Mouse (Mus musculus) embryonic facial prominence, embryonic 14.5 days (tissue): ENCODE measurements around the gene Vars2. TPM values are rescaled to one million over a fixed set of nuclear protein-coding genes. Genes with fewer than 3 reads are reported as not detected.

Experiments used
- ATAC-seq: fragments of 200-750 bp; cut with Nextera tagmentation; 2 replicates; pipeline ENCODE4 v1.8.0; 2017; ENCODE audit warnings: low read depth, moderate number of reproducible peaks, moderate TSS enrichment
- DNase-seq: peaks from one replicate; pipeline ENCODE4 v3.0.0-alpha.2; 2015; ENCODE audit warnings: low spot score
- H3K27ac ChIP-seq: fragments of 300-500 bp; sonication (generic); replicated peaks from 2 replicates; pipeline ENCODE4 v1.5.1; 2014; ENCODE audit warnings: low read depth, mild to moderate bottlenecking, low read length, moderate library complexity
- H3K27me3 ChIP-seq: fragments of 300-500 bp; sonication (generic); replicated peaks from 2 replicates; pipeline ENCODE4 v1.6.1; 2014; ENCODE audit warnings: low read length; ENCODE audit not compliant: control insufficient read depth, insufficient read depth
- H3K36me3 ChIP-seq: fragments of 300-500 bp; sonication (generic); 2 replicates; pipeline ENCODE4 v1.6.1; 2014; ENCODE audit warnings: low read length, mixed read lengths; ENCODE audit not compliant: control insufficient read depth, insufficient read depth
- H3K4me1 ChIP-seq: fragments of 300-500 bp; sonication (generic); 2 replicates; pipeline ENCODE4 v1.6.1; 2014; ENCODE audit warnings: antibody characterized with exemption, low read length; ENCODE audit not compliant: control insufficient read depth, insufficient read depth
- H3K4me2 ChIP-seq: fragments of 300-500 bp; sonication (generic); 2 replicates; pipeline ENCODE4 v1.6.1; 2014; ENCODE audit warnings: low read depth, mild to moderate bottlenecking, low read length, moderate library complexity, mixed read lengths
- H3K4me3 ChIP-seq: fragments of 300-500 bp; sonication (generic); 2 replicates; pipeline ENCODE4 v1.5.1; 2014; ENCODE audit warnings: low read depth, mild to moderate bottlenecking, low read length
- H3K9ac ChIP-seq: fragments of 300-500 bp; sonication (generic); 2 replicates; pipeline ENCODE4 v1.6.1; 2014; ENCODE audit warnings: low read depth, mild to moderate bottlenecking, low read length, moderate library complexity, mixed read lengths
- H3K9me3 ChIP-seq: fragments of 300-500 bp; sonication (generic); 2 replicates; pipeline ENCODE4 v1.6.1; 2016; ENCODE audit warnings: low read length; ENCODE audit not compliant: control insufficient read depth
- WGBS: fragments of 180-500 bp; shearing (Covaris S2); extraction: QIAGEN DNeasy Blood & Tissue Kit; methylation state at CpG from one replicate; pipeline ENCODE4 v1.1.7; 2014; 5-methylcytosine and 5-hydroxymethylcytosine counted together
- polyA plus RNA-seq: library from polyadenylated mRNA; unstranded; fragments of >200 nt; fragmentation: Nextera tagmentation; extraction: Ambion mirVana; gene quantifications from 2 replicates; pipeline ENCODE4 v1.2.1, GENCODE M21; 2014

Gene Vars2
- 14.2 and 15.1 TPM in 2 replicates for polyA plus RNA-seq

- peak within 1 kb of the TSS; percentile 89 for H3K9ac ChIP-seq
- no peaks in the 10 kb centered on the region for H3K27me3 ChIP-seq
- H3K27ac ChIP-seq, result peak within 1 kb of the TSS; percentile 78
- peaks cover 35% of the 10 kb centered on the region; the same call in 1 of the 2 replicates for H3K36me3 ChIP-seq
- no peaks in the 10 kb centered on the region for H3K9me3 ChIP-seq
- ATAC-seq (peak; percentile 93), DNase-seq (peak; percentile 96)
- peak within 1 kb of the TSS; percentile 92 for H3K4me2 ChIP-seq
- peak within 1 kb of the TSS; percentile 81 for H3K4me3 ChIP-seq
- under 1% methylated on average over 49 of the region's 61 CpGs for WGBS
- no peaks in the 10 kb centered on the region; the same call in 1 of the 2 replicates for H3K4me1 ChIP-seq
Measured at GRCm38 (mm10) chr17:35667334-35668065, at the start of gene Vars2. Vars2 (minus strand) TSS chr17:35667592.

- H3K9ac ChIP-seq, result no peak overlapping the region
- H3K4me3 ChIP-seq, result no peak overlapping the region
- no peaks in the 10 kb centered on the region for H3K27me3 ChIP-seq
- H3K4me1 ChIP-seq, result peaks cover 9% of the 10 kb centered on the region; the same call in 1 of the 2 replicates
- WGBS, result 79% methylated on average over 6 of the region's 6 CpGs
- no peaks in the 10 kb centered on the region for H3K36me3 ChIP-seq
- no peaks in the 10 kb centered on the region for H3K9me3 ChIP-seq
- ATAC-seq (no peak), DNase-seq (no peak)
- no peak overlapping the region for H3K27ac ChIP-seq
- no peak overlapping the region for H3K4me2 ChIP-seq
Measured at GRCm38 (mm10) chr17:35717080-35717479, 49.7 kb upstream of the Vars2 start.

GRCm38 (mm10) chr17:35716114-35716513, 48.7 kb upstream of the Vars2 start:
- Histone ChIP-seq H3K4me3 (no peak overlapping the region), H3K27ac (no peak overlapping the region), H3K9ac (no peak overlapping the region), H3K36me3 (no peaks in the 10 kb centered on the region), H3K4me2 (no peak overlapping the region), H3K4me1 (peaks cover 11% of the 10 kb centered on the region), H3K9me3 (no peaks in the 10 kb centered on the region), H3K27me3 (no peaks in the 10 kb centered on the region)
- WGBS, result 85% methylated on average over 3 of the region's 3 CpGs
- ATAC-seq, result no peak
- DNase-seq, result no peak

- Histone ChIP-seq H3K4me3 (no peak overlapping the region), H3K9ac (peak overlapping the region; percentile 30; the same call in 1 of the 2 replicates), H3K36me3 (no peaks in the 10 kb centered on the region), H3K4me2 (no peak overlapping the region), H3K27me3 (no peaks in the 10 kb centered on the region), H3K27ac (peak overlapping the region; percentile 65), H3K9me3 (no peaks in the 10 kb centered on the region), H3K4me1 (peaks cover 17% of the 10 kb centered on the region; the same call in 1 of the 2 replicates)
- WGBS, result 31% methylated on average over 8 of the region's 8 CpGs
- peak; percentile 89 for DNase-seq
- peak; percentile 90 for ATAC-seq
Measured at GRCm38 (mm10) chr17:35710705-35711347, 43.4 kb upstream of the Vars2 start.

GRCm38 (mm10) chr17:35708611-35709010, 41.2 kb upstream of the Vars2 start:
- Histone ChIP-seq H3K9ac (no peak overlapping the region), H3K4me1 (peaks cover 37% of the 10 kb centered on the region), H3K9me3 (no peaks in the 10 kb centered on the region), H3K27me3 (no peaks in the 10 kb centered on the region), H3K4me2 (no peak overlapping the region), H3K36me3 (no peaks in the 10 kb centered on the region), H3K27ac (no peak overlapping the region; the same call in 1 of the 2 replicates), H3K4me3 (no peak overlapping the region)
- DNase-seq, result no peak
- WGBS, result 63% methylated on average over 2 of the region's 2 CpGs
- ATAC-seq, result no peak

GRCm38 (mm10) chr17:35707929-35708328, 40.5 kb upstream of the Vars2 start:
- Histone ChIP-seq H3K4me1 (peaks cover 41% of the 10 kb centered on the region), H3K27ac (peak overlapping the region; percentile 55), H3K36me3 (no peaks in the 10 kb centered on the region), H3K9ac (no peak overlapping the region), H3K27me3 (no peaks in the 10 kb centered on the region), H3K9me3 (no peaks in the 10 kb centered on the region), H3K4me2 (no peak overlapping the region), H3K4me3 (no peak overlapping the region)
- peak; percentile 78 for DNase-seq
- ATAC-seq, result peak; percentile 17; the same call in 1 of the 2 replicates
- WGBS, result 57% methylated on average over 7 of the region's 7 CpGs

GRCm38 (mm10) chr17:35705836-35706235, 38.4 kb upstream of the Vars2 start:
- no peak overlapping the region for H3K4me2 ChIP-seq
- no peaks in the 10 kb centered on the region for H3K9me3 ChIP-seq
- H3K36me3 ChIP-seq, result no peaks in the 10 kb centered on the region
- ATAC-seq (no peak), DNase-seq (peak; percentile 27)
- H3K4me1 ChIP-seq, result peaks cover 45% of the 10 kb centered on the region
- WGBS, result 32% methylated on average over 4 of the region's 4 CpGs
- no peak overlapping the region for H3K27ac ChIP-seq
- no peaks in the 10 kb centered on the region for H3K27me3 ChIP-seq
- no peak overlapping the region for H3K4me3 ChIP-seq
- no peak overlapping the region for H3K9ac ChIP-seq

- Histone ChIP-seq H3K9me3 (no peaks in the 10 kb centered on the region), H3K27me3 (no peaks in the 10 kb centered on the region), H3K36me3 (no peaks in the 10 kb centered on the region), H3K9ac (peak within 1 kb of the TSS; percentile 62), H3K27ac (peak within 1 kb of the TSS; percentile 88), H3K4me1 (peaks cover 40% of the 10 kb centered on the region), H3K4me2 (peak within 1 kb of the TSS; percentile 56), H3K4me3 (peak within 1 kb of the TSS; percentile 35)
- DNase-seq, result peak; percentile 88
- 9% methylated on average over 19 of the region's 19 CpGs for WGBS
- ATAC-seq, result peak; percentile 12; the same call in 1 of the 2 replicates
Measured at GRCm38 (mm10) chr17:35704621-35705464, 37.5 kb upstream of the Vars2 start, which contains the start of gene Ddr1. Ddr1 (minus strand) TSS chr17:35704621.
